Mouse (Mus musculus) layer of hippocampus, adult 18-20 months (tissue): ENCODE results near the gene Uso1. TPM values are rescaled to one million over a fixed set of nuclear protein-coding genes. Genes with fewer than 3 reads are reported as not detected.

Source experiments
- DNase-seq, 2 experiments: peaks; one replicate each; pipeline ENCODE4 v3.0.0; 2022; ENCODE audit warnings: low spot score in 2 of 2
- total RNA-seq, 2 experiments: library from RNA; stranded (reverse); gene quantifications; 2 replicates each; pipeline ENCODE4 v1.2.3; 2021

The Uso1 gene
- total RNA-seq, 2 experiments from 2014 or later = 80.8 to 82.3 TPM

- no peak for DNase-seq
These were observed 51.2 kb downstream of the Uso1 start for GRCm38 (mm10) chr5:92188881-92189483.

GRCm38 (mm10) chr5:92195716-92196115 is 58.0 kb downstream of the Uso1 start:
- DNase-seq = peak in 1 of 2 experiments; percentile 46

- peak in 1 of 2 experiments; percentile 26 for DNase-seq
These were observed 59.4 kb downstream of the Uso1 start for GRCm38 (mm10) chr5:92196895-92197811.

GRCm38 (mm10) chr5:92198266-92198665 is 60.5 kb downstream of the Uso1 start:
- DNase-seq = no peak

- DNase-seq = no peak
These were observed 66.7 kb downstream of the Uso1 start for GRCm38 (mm10) chr5:92204162-92205036.

- no peak for DNase-seq
These were observed 67.4 kb downstream of the Uso1 start for GRCm38 (mm10) chr5:92205184-92205583.

GRCm38 (mm10) chr5:92205706-92206105 is 68.0 kb downstream of the Uso1 start:
- DNase-seq = peak in 1 of 2 experiments; percentile 18

GRCm38 (mm10) chr5:92206121-92206520 is 68.4 kb downstream of the Uso1 start:
- DNase-seq = no peak

- no peak for DNase-seq
These were observed 72.5 kb downstream of the Uso1 start for GRCm38 (mm10) chr5:92210205-92210604.

GRCm38 (mm10) chr5:92212231-92212630 is 74.5 kb downstream of the Uso1 start:
- no peak for DNase-seq

GRCm38 (mm10) chr5:92215308-92215707 is 77.6 kb downstream of the Uso1 start, which contains the start of gene U90926:
U90926 (minus strand) TSS chr5:92215408.
- no peak for DNase-seq

- no peak for DNase-seq
These were observed 81.4 kb downstream of the Uso1 start for GRCm38 (mm10) chr5:92218915-92219793.

GRCm38 (mm10) chr5:92219826-92220225 is 82.1 kb downstream of the Uso1 start:
- no peak for DNase-seq

GRCm38 (mm10) chr5:92220287-92220902 is 82.7 kb downstream of the Uso1 start:
- DNase-seq = no peak

- no peak for DNase-seq
These were observed 90.0 kb downstream of the Uso1 start for GRCm38 (mm10) chr5:92227782-92228181.

GRCm38 (mm10) chr5:92228776-92229175 is 91.0 kb downstream of the Uso1 start:
- DNase-seq = no peak

GRCm38 (mm10) chr5:92229514-92229913 is 91.8 kb downstream of the Uso1 start:
- DNase-seq = no peak

GRCm38 (mm10) chr5:92230306-92230705 is 92.6 kb downstream of the Uso1 start:
- DNase-seq = no peak

GRCm38 (mm10) chr5:92231836-92232235 is 94.1 kb downstream of the Uso1 start:
- no peak for DNase-seq

GRCm38 (mm10) chr5:92233366-92233765 is 95.6 kb downstream of the Uso1 start:
- DNase-seq = no peak
